Mouse (Mus musculus) layer of hippocampus, postnatal 25 days (tissue): Measurements from ENCODE around the gene Nkx1-2. TPM values are rescaled to one million over a fixed set of nuclear protein-coding genes. Genes with fewer than 3 reads are reported as not detected.

ENCODE experiments used
- DNase-seq, 2 experiments: peaks; one replicate each; pipeline ENCODE4 v3.0.0; 2022; ENCODE audit warnings: mixed read lengths in 2 of 2, low spot score in 1 of 2; ENCODE audit errors: extremely low spot score in 1 of 2
- total RNA-seq, 2 experiments: library from RNA; stranded (reverse); gene quantifications; 2 replicates each; pipeline ENCODE4 v1.2.3; 2021

Gene Nkx1-2
- under 1 TPM in 1 of 2 experiments, not detected in 1; 0.12 TPM for total RNA-seq

GRCm38 (mm10) chr7:132599071-132599975, at the start of gene Nkx1-2:
TSS of gene Nkx1-2 (minus strand) at chr7:132599637.
- no peak for DNase-seq

- no peak for DNase-seq
These were observed 47.1 kb upstream of the Nkx1-2 start for GRCm38 (mm10) chr7:132646514-132646913.

- no peak for DNase-seq
These were observed 45.3 kb upstream of the Nkx1-2 start for GRCm38 (mm10) chr7:132644605-132645279.

- DNase-seq, result no peak
These were observed 42.2 kb upstream of the Nkx1-2 start for GRCm38 (mm10) chr7:132641606-132642005.

GRCm38 (mm10) chr7:132640946-132641345, 41.5 kb upstream of the Nkx1-2 start:
- DNase-seq, result no peak

GRCm38 (mm10) chr7:132638446-132639087, 39.1 kb upstream of the Nkx1-2 start:
- peak in 1 of 2 experiments; percentile 38 for DNase-seq

GRCm38 (mm10) chr7:132637292-132637691, 37.9 kb upstream of the Nkx1-2 start:
- DNase-seq, result no peak

- peak in 1 of 2 experiments; percentile 51 for DNase-seq
These were observed 31.9 kb upstream of the Nkx1-2 start for GRCm38 (mm10) chr7:132631313-132631712.

GRCm38 (mm10) chr7:132627448-132627847, 28.0 kb upstream of the Nkx1-2 start:
- no peak for DNase-seq

- no peak for DNase-seq
These were observed 26.7 kb upstream of the Nkx1-2 start for GRCm38 (mm10) chr7:132626174-132626573.

- DNase-seq, result no peak
These were observed 24.7 kb upstream of the Nkx1-2 start for GRCm38 (mm10) chr7:132624161-132624560.

- DNase-seq, result no peak
These were observed 20.8 kb upstream of the Nkx1-2 start for GRCm38 (mm10) chr7:132619975-132620918.

- no peak for DNase-seq
These were observed 20.1 kb upstream of the Nkx1-2 start for GRCm38 (mm10) chr7:132619549-132619948.

- DNase-seq, result no peak
These were observed 17.7 kb upstream of the Nkx1-2 start for GRCm38 (mm10) chr7:132617021-132617564.

- no peak for DNase-seq
These were observed 17.0 kb upstream of the Nkx1-2 start for GRCm38 (mm10) chr7:132616391-132616790.

- DNase-seq, result no peak
These were observed 15.9 kb upstream of the Nkx1-2 start for GRCm38 (mm10) chr7:132615346-132615745.

- DNase-seq, result no peak
These were observed 12.1 kb upstream of the Nkx1-2 start for GRCm38 (mm10) chr7:132611530-132611929.

- peak; percentile 63 to 77 for DNase-seq
These were observed 11.3 kb upstream of the Nkx1-2 start, which contains the start of gene Lhpp for GRCm38 (mm10) chr7:132610468-132611318. TSS of gene Lhpp (plus strand) at chr7:132610638.
